Mouse (Mus musculus) limb, embryonic 10.5 days (tissue): ENCODE results near the gene Fam53b. TPM values are rescaled to one million over a fixed set of nuclear protein-coding genes. Genes with fewer than 3 reads are reported as not detected.

Source experiments
- DNase-seq: peaks from one replicate; pipeline ENCODE4 v3.0.0-alpha.2; 2017; ENCODE audit warnings: low spot score
- H3K27ac ChIP-seq: fragments of 300-500 bp; sonication (generic); 2 replicates; pipeline ENCODE4 v1.5.1; 2016; ENCODE audit warnings: mild to moderate bottlenecking
- H3K27me3 ChIP-seq: fragments of 300-500 bp; sonication (generic); 2 replicates; pipeline ENCODE4 v1.6.1; 2016; ENCODE audit warnings: low read depth, mild to moderate bottlenecking; ENCODE audit not compliant: poor library complexity, severe bottlenecking
- H3K36me3 ChIP-seq: fragments of 300-500 bp; sonication (generic); 2 replicates; pipeline ENCODE4 v1.6.1; 2016; ENCODE audit warnings: mild to moderate bottlenecking, moderate library complexity
- H3K4me1 ChIP-seq: fragments of 300-500 bp; sonication (generic); 2 replicates; pipeline ENCODE4 v1.6.1; 2016
- H3K4me3 ChIP-seq: fragments of 300-500 bp; sonication (generic); 2 replicates; pipeline ENCODE4 v1.5.1; 2016; ENCODE audit warnings: mild to moderate bottlenecking, moderate library complexity
- H3K9me3 ChIP-seq: fragments of 300-500 bp; sonication (generic); replicated peaks from 2 replicates; pipeline ENCODE4 v1.6.1; 2016; ENCODE audit warnings: mild to moderate bottlenecking
- WGBS: fragments of 180-500 bp; shearing (Covaris S2); methylation state at CpG from one replicate; pipeline ENCODE4 v1.1.7; 2016; 5-methylcytosine and 5-hydroxymethylcytosine counted together
- polyA plus RNA-seq: library from polyadenylated mRNA; unstranded; fragments of >200 nt; fragmentation: Nextera tagmentation; extraction: Ambion mirVana; gene quantifications from 2 replicates; pipeline ENCODE4 v1.2.1, GENCODE M21; 2016

Fam53b gene
- polyA plus RNA-seq, 1 experiment from 2014 or later: 32.7 TPM

- Histone ChIP-seq H3K36me3 (peaks cover 34% of the 10 kb centered on the region), H3K27ac (0 out of 2 replicates have a peak overlapping the region, but pooled peaks have one; percentile 62), H3K9me3 (no peaks in the 10 kb centered on the region), H3K4me1 (peaks cover 40% of the 10 kb centered on the region), H3K4me3 (no peak overlapping the region), H3K27me3 (no peaks in the 10 kb centered on the region)
- DNase-seq: no peak
- 64% methylated on average over 6 of the region's 6 CpGs for WGBS
Observed at GRCm38 (mm10) chr7:132714236-132714923, 99.3 kb downstream of the Fam53b start.

GRCm38 (mm10) chr7:132713483-132714126 lies 100.1 kb downstream of the Fam53b start:
- H3K4me3 ChIP-seq: no peak overlapping the region
- no peaks in the 10 kb centered on the region for H3K27me3 ChIP-seq
- WGBS: 77% methylated on average over 8 of the region's 8 CpGs
- H3K4me1 ChIP-seq: peaks cover 40% of the 10 kb centered on the region
- no peak for DNase-seq
- peak overlapping the region; percentile 62 for H3K27ac ChIP-seq
- H3K36me3 ChIP-seq: peaks cover 34% of the 10 kb centered on the region
- H3K9me3 ChIP-seq: no peaks in the 10 kb centered on the region

- Histone ChIP-seq H3K27me3 (no peaks in the 10 kb centered on the region), H3K4me1 (peaks cover 40% of the 10 kb centered on the region), H3K36me3 (peaks cover 34% of the 10 kb centered on the region), H3K9me3 (no peaks in the 10 kb centered on the region), H3K27ac (peak overlapping the region; percentile 62), H3K4me3 (no peak overlapping the region)
- no peak for DNase-seq
- WGBS: 84% methylated on average over 7 of the region's 7 CpGs
Observed at GRCm38 (mm10) chr7:132712956-132713355, 100.7 kb downstream of the Fam53b start.

- Histone ChIP-seq H3K4me1 (peaks cover 40% of the 10 kb centered on the region), H3K27ac (peak overlapping the region; percentile 43), H3K27me3 (no peaks in the 10 kb centered on the region), H3K36me3 (peaks cover 34% of the 10 kb centered on the region), H3K4me3 (no peak overlapping the region), H3K9me3 (no peaks in the 10 kb centered on the region)
- DNase-seq: no peak
- 36% methylated on average over 16 of the region's 16 CpGs for WGBS
Observed at GRCm38 (mm10) chr7:132712044-132712708, 101.5 kb downstream of the Fam53b start.

GRCm38 (mm10) chr7:132711579-132711978 lies 102.1 kb downstream of the Fam53b start:
- Histone ChIP-seq H3K4me1 (peaks cover 40% of the 10 kb centered on the region), H3K36me3 (peaks cover 34% of the 10 kb centered on the region), H3K27me3 (no peaks in the 10 kb centered on the region), H3K9me3 (no peaks in the 10 kb centered on the region), H3K4me3 (no peak overlapping the region), H3K27ac (peak overlapping the region; percentile 43; the same call in 1 of the 2 replicates)
- DNase-seq: no peak
- WGBS: 83% methylated on average over 9 of the region's 9 CpGs

- H3K36me3 ChIP-seq: no peaks in the 10 kb centered on the region
- 92% methylated on average over 7 of the region's 7 CpGs for WGBS
Observed at GRCm38 (mm10) chr7:132705130-132705529, 108.6 kb downstream of the Fam53b start.

GRCm38 (mm10) chr7:132704310-132704875 lies 109.3 kb downstream of the Fam53b start:
- 92% methylated on average over 8 of the region's 8 CpGs for whole genome bisulfite sequencing
- Histone ChIP-seq H3K4me1 (peaks cover 14% of the 10 kb centered on the region), H3K36me3 (no peaks in the 10 kb centered on the region), H3K27ac (peak overlapping the region; percentile 50; the same call in 1 of the 2 replicates), H3K27me3 (no peaks in the 10 kb centered on the region), H3K4me3 (no peak overlapping the region), H3K9me3 (no peaks in the 10 kb centered on the region)
- no peak for DNase-seq

More at GRCm38 (mm10) chr7:132705130-132705529, 108.6 kb downstream of the Fam53b start:
- Histone ChIP-seq H3K4me3 (no peak overlapping the region), H3K27me3 (no peaks in the 10 kb centered on the region), H3K27ac (no peak overlapping the region), H3K4me1 (peaks cover 6% of the 10 kb centered on the region), H3K9me3 (no peaks in the 10 kb centered on the region)
- DNase-seq: no peak

- DNase-seq: no peak
- peak overlapping the region; percentile 50; the same call in 1 of the 2 replicates for H3K27ac ChIP-seq
Observed at GRCm38 (mm10) chr7:132703515-132704309, 110.0 kb downstream of the Fam53b start.

GRCm38 (mm10) chr7:132702492-132703070 lies 111.1 kb downstream of the Fam53b start:
- H3K27me3 ChIP-seq: no peaks in the 10 kb centered on the region
- no peak for DNase-seq
- H3K4me1 ChIP-seq: peaks cover 18% of the 10 kb centered on the region
- no peak overlapping the region for H3K27ac ChIP-seq
- no peaks in the 10 kb centered on the region for H3K36me3 ChIP-seq
- no peaks in the 10 kb centered on the region for H3K9me3 ChIP-seq
- H3K4me3 ChIP-seq: no peak overlapping the region
- WGBS: 79% methylated on average over 5 of the region's 5 CpGs

More at GRCm38 (mm10) chr7:132703515-132704309, 110.0 kb downstream of the Fam53b start:
- no peaks in the 10 kb centered on the region for H3K9me3 ChIP-seq
- no peaks in the 10 kb centered on the region for H3K36me3 ChIP-seq
- H3K4me1 ChIP-seq: peaks cover 20% of the 10 kb centered on the region
- H3K27me3 ChIP-seq: no peaks in the 10 kb centered on the region
- WGBS: 88% methylated on average over 9 of the region's 9 CpGs
- H3K4me3 ChIP-seq: no peak overlapping the region

GRCm38 (mm10) chr7:132702024-132702423 lies 111.7 kb downstream of the Fam53b start:
- H3K4me1 ChIP-seq: peaks cover 17% of the 10 kb centered on the region
- 90% methylated on average over 3 of the region's 3 CpGs for WGBS
- H3K4me3 ChIP-seq: no peak overlapping the region
- H3K9me3 ChIP-seq: no peaks in the 10 kb centered on the region
- no peaks in the 10 kb centered on the region for H3K36me3 ChIP-seq
- no peak for DNase-seq
- H3K27ac ChIP-seq: no peak overlapping the region
- H3K27me3 ChIP-seq: no peaks in the 10 kb centered on the region

- H3K9me3 ChIP-seq: no peaks in the 10 kb centered on the region
- H3K27me3 ChIP-seq: no peaks in the 10 kb centered on the region
- peaks cover 17% of the 10 kb centered on the region for H3K4me1 ChIP-seq
- no peaks in the 10 kb centered on the region for H3K36me3 ChIP-seq
- no peak overlapping the region for H3K4me3 ChIP-seq
- no peak for DNase-seq
- H3K27ac ChIP-seq: no peak overlapping the region
- 89% methylated on average over 3 of the region's 3 CpGs for WGBS
Observed at GRCm38 (mm10) chr7:132701412-132701811, 112.3 kb downstream of the Fam53b start.

GRCm38 (mm10) chr7:132700107-132700506 lies 113.6 kb downstream of the Fam53b start:
- no peaks in the 10 kb centered on the region for H3K36me3 ChIP-seq
- H3K9me3 ChIP-seq: no peaks in the 10 kb centered on the region
- peaks cover 17% of the 10 kb centered on the region for H3K4me1 ChIP-seq
- DNase-seq: no peak
- H3K27ac ChIP-seq: peak overlapping the region; percentile 51; the same call in 1 of the 2 replicates
- H3K4me3 ChIP-seq: no peak overlapping the region
- WGBS: 84% methylated on average over 4 of the region's 4 CpGs
- H3K27me3 ChIP-seq: no peaks in the 10 kb centered on the region
